Mouse (Mus musculus): ENCODE results near the gene Mlf2. TPM values are rescaled to one million over a fixed set of nuclear protein-coding genes. Genes with fewer than 3 reads are reported as not detected.

Mlf2 gene
- total RNA-seq, 2 experiments from 2014 or later: 670 to 685 TPM

GRCm38 (mm10) chr6:124965747-124966146, 34.6 kb downstream of the Mlf2 start:
- intact Hi-C loops (cut with DNase I): no loop called here
- no peak for DNase-seq (ENCODE audit: low spot score in 2 of 2)

GRCm38 (mm10) chr6:124966466-124967118, 35.4 kb downstream of the Mlf2 start:
- intact Hi-C loops (cut with DNase I): no loop called here
- no peak for DNase-seq (ENCODE audit: low spot score in 2 of 2)

- intact Hi-C loops (cut with DNase I): no loop called here
Measured at GRCm38 (mm10) chr6:124967766-124968165, 36.6 kb downstream of the Mlf2 start.

More at GRCm38 (mm10) chr6:124967766-124968165, 36.6 kb downstream of the Mlf2 start:
- peak; percentile 53 to 54 for DNase-seq (ENCODE audit: low spot score in 2 of 2)

Other genes starting within 250 kb of the Mlf2 start
- gene Emg1, start 219.2 kb upstream of the Mlf2 start, total RNA-seq (2021): 10 to 100 TPM; 45.6 to 45.9 TPM
- gene Phb2, start 219.1 kb upstream of the Mlf2 start, total RNA-seq (2021): 100 to 1,000 TPM; 133 to 144 TPM
- gene Ptpn6, start 192.7 kb upstream of the Mlf2 start, total RNA-seq (2021): 1 to 10 TPM; 3.6 to 4.0 TPM
- gene Grcc10, start 190.0 kb upstream of the Mlf2 start, total RNA-seq (2021): 100 to 1,000 TPM; 294 to 301 TPM
- not detected for gene Gm45234, start 175.4 kb upstream of the Mlf2 start, total RNA-seq (2021)
- 100 to 1,000 TPM; 147 to 166 TPM for gene Atn1, start 174.9 kb upstream of the Mlf2 start, total RNA-seq (2021)
- 100 to 1,000 TPM; 719 to 758 TPM for gene Eno2, start 161.7 kb upstream of the Mlf2 start, total RNA-seq (2021)
- gene Lrrc23, start 151.7 kb upstream of the Mlf2 start, total RNA-seq (2021): under 1 TPM; 0.47 to 0.81 TPM
- 1 to 10 TPM; 2.9 to 5.3 TPM for gene Spsb2, start 122.7 kb upstream of the Mlf2 start, total RNA-seq (2021)
- 100 to 1,000 TPM; 629 to 634 TPM for gene Tpi1, start 117.1 kb upstream of the Mlf2 start, total RNA-seq (2021)
- gene Usp5, start 101.9 kb upstream of the Mlf2 start, total RNA-seq (2021): 100 to 1,000 TPM; 178 to 184 TPM
- gene Cdca3, start 101.8 kb upstream of the Mlf2 start, total RNA-seq (2021): 1 to 10 TPM; 1.6 to 1.7 TPM
- not detected for gene Gnb3, start 91.1 kb upstream of the Mlf2 start, total RNA-seq (2021)
- 10 to 100 TPM; 25.9 to 32.9 TPM for gene P3h3, start 73.6 kb upstream of the Mlf2 start, total RNA-seq (2021)
- 100 to 1,000 TPM; 220 to 231 TPM for gene Gpr162, start 67.4 kb upstream of the Mlf2 start, total RNA-seq (2021)
- gene Cd4, start 43.2 kb upstream of the Mlf2 start, total RNA-seq (2021): 1 to 10 TPM; 1.1 to 1.5 TPM
- 1 to 10 TPM; 2.1 to 3.0 TPM for gene Lag3, start 19.7 kb upstream of the Mlf2 start, total RNA-seq (2021)
- gene Ptms, start 11.3 kb upstream of the Mlf2 start, total RNA-seq (2021): 1,000 to 10,000 TPM; 1,161 to 1,212 TPM
- 100 to 1,000 TPM; 140 to 142 TPM for gene Cops7a, start 34.2 kb downstream of the Mlf2 start, total RNA-seq (2021)
- 100 to 1,000 TPM; 130 to 142 TPM for gene Pianp, start 65.3 kb downstream of the Mlf2 start, total RNA-seq (2021)
- gene Zfp384, start 77.8 kb downstream of the Mlf2 start, total RNA-seq (2021): 10 to 100 TPM; 41.7 to 42.6 TPM
- gene Ing4, start 108.4 kb downstream of the Mlf2 start, total RNA-seq (2021): 10 to 100 TPM; 60.8 to 61.1 TPM
- 1 to 10 TPM; 5.7 to 9.0 TPM for gene Acrbp, start 118.3 kb downstream of the Mlf2 start, total RNA-seq (2021)
- under 1 TPM; 0.40 to 0.66 TPM for gene Lpar5, start 136.5 kb downstream of the Mlf2 start, total RNA-seq (2021)
- gene Chd4, start 164.6 kb downstream of the Mlf2 start, total RNA-seq (2021): 100 to 1,000 TPM; 157 TPM
- gene Nop2, start 200.5 kb downstream of the Mlf2 start, total RNA-seq (2021): 10 to 100 TPM; 28.8 to 32.3 TPM
- gene Iffo1, start 213.9 kb downstream of the Mlf2 start, total RNA-seq (2021): 10 to 100 TPM; 51.9 to 57.4 TPM
- gene Gapdh, start 235.1 kb downstream of the Mlf2 start, total RNA-seq (2021): 1,000 to 10,000 TPM; 2,273 to 2,303 TPM

Measured in left cerebral cortex, postnatal 14 days (tissue).